Mouse (Mus musculus) lung, postnatal 4 days (tissue): Measurements from ENCODE around the gene Slc10a1.

ENCODE experiments used
- DNase-seq, 2 experiments: peaks; one replicate each; pipeline ENCODE4 v3.0.0; 2021

Slc10a1 gene

GRCm38 (mm10) chr12:80968605-80969004 is at the start of gene Slc10a1:
Gene Slc10a1 (minus strand): TSS chr12:80968705.
- no peak for DNase-seq

GRCm38 (mm10) chr12:81017624-81018023 is 49.1 kb upstream of the Slc10a1 start:
- DNase-seq: no peak

DNA sequence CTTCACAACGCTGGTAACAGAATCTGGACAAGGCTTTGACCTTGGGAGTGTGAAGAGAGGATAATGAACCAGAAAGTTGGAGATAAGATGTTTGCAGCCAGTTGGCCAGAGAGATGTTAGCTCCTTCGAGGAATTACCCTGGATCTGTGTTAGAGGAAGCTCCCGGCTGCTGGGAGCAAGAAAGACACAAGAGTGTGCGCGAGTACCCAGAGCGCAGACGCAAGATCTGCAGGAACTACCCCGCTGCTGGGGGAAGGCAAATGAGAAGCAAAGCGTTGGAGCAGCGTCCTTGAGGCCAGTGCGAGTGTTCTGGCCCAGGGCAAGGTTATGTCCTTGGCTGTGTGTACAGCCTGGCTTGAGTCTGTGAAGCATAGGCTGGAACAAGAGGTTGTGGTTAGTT is 45.0 kb upstream of the Slc10a1 start:
- no peak for DNase-seq

GRCm38 (mm10) chr12:81011994-81012393 is 43.5 kb upstream of the Slc10a1 start:
- no peak for DNase-seq

GRCm38 (mm10) chr12:81009813-81010212 is 41.3 kb upstream of the Slc10a1 start:
- DNase-seq: no peak

DNA sequence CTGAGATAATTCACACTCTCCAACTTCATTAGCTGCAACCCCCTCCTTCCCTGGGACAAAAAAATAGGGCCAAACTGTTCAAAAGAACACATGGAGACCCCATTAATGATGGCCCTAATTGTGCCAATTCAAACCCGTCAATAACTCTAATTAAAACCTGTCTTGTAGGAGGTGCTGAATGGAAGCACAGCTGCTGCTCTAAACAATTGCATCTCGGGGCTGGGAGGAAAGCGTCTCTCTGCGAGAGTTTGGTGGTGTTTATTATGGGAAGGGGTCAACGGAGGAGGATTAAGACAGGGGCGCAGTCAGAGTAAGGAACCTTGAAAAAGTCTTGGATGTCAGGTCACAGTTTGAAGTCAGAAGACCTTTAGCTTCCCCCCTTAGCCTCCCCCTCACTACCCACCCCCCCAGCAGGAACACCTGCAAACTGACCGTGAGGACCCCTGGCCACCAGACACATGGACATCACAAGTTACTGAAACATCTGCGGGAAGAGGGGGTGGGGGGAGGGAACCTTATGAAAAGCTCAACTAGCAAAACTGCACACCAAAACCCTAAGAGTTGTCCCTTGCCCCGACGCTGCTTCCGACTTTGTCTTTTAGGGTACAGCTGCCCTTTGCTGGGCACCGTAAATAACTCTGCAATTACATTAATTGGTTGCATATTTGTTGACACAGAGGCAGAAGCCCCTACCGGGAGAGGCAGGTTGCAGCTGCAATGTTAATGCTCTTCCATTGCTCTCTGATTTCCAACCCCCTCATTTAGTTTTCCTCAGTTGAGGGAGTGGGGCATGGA is 34.5 kb upstream of the Slc10a1 start:
- DNase-seq: no peak

- no peak for DNase-seq
Measured at GRCm38 (mm10) chr12:81000924-81001323, 32.4 kb upstream of the Slc10a1 start.

DNA sequence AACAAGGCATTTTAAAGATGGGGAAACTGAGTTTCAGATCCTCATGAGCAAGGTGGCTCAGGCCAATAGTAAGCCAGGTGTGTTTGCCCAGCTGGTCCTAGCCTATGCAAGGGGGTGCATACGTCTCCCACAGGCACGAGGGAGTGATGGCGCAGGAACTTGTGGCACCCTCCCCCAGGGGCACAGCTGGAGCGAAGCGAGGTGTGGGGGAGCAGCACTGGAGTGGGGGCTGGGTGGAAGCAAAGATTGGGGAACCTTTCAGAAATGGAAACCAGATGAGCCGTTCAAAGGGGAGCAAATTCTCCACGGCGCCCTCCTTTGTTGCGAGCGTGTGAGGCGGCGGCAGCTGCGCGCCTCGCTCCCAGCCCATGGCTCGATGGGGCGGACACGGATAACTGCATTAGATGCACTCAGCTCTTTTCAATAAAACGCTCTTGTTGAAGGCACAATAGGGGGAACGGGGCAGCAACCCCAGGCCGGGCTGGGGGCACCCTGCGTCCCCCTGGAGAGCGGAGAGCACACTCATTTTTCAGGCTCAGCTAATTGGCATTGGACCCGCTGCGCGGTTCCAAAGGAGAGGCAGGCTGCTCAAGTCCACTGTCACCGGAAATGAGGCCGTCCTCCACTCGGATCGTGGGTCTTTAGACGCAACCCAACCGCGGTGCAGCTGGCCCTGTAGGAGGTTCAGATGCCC is 30.2 kb upstream of the Slc10a1 start:
- no peak for DNase-seq

- no peak for DNase-seq
Measured at GRCm38 (mm10) chr12:80997652-80998051, 29.1 kb upstream of the Slc10a1 start.

GRCm38 (mm10) chr12:80995326-80995725 is 26.8 kb upstream of the Slc10a1 start:
- no peak for DNase-seq

GRCm38 (mm10) chr12:80993773-80994172 is 25.3 kb upstream of the Slc10a1 start:
- DNase-seq: no peak

GRCm38 (mm10) chr12:80992540-80993122 is 24.1 kb upstream of the Slc10a1 start:
- DNase-seq: no peak

GRCm38 (mm10) chr12:80991806-80992205 is 23.3 kb upstream of the Slc10a1 start:
- no peak for DNase-seq

GRCm38 (mm10) chr12:80990901-80991445 is 22.5 kb upstream of the Slc10a1 start:
- no peak for DNase-seq

DNA sequence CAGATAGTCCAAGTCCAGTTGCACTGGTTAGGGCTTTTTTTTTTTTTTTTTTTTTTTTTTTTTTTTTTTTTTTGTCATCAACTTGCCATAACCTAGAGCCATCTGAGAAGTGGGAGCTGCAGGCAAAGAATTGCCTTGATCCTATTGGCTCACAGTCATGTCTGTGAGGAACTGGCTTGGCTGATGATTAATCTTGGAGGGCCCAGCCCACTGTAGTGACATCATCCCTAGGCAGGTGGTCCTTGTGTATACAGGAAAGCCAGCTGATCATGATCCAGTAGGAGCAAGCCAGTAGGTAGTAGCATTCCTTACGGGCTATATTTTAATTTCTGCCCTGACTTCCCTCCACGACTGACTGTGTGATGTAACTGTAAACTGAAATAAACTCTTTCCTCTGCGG is 19.8 kb upstream of the Slc10a1 start:
- DNase-seq: no peak

- no peak for DNase-seq
Measured at GRCm38 (mm10) chr12:80986628-80987027, 18.1 kb upstream of the Slc10a1 start.

DNA sequence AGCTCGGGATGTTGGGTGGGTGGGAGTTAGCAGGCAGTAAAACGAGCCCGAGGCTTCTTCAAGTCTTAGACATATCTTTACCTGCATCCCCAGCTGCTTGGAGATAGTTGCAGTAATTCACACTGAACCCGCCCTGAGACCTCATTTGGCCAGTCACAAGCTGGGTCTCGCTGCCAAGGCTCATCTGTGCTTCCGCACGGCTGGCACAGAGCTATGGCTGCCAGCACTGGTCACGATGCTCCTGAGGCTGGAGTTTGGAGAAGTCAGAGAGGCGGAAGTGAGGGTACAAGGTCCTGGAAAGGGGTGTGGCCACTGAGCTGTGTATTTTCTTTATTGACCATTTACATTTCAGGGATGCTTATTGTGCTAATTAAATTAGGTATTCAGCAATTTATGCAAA is 15.2 kb upstream of the Slc10a1 start:
- no peak for DNase-seq

- DNase-seq: peak; percentile 28 to 70
Measured at GRCm38 (mm10) chr12:80982326-80982725, 13.8 kb upstream of the Slc10a1 start.

DNA sequence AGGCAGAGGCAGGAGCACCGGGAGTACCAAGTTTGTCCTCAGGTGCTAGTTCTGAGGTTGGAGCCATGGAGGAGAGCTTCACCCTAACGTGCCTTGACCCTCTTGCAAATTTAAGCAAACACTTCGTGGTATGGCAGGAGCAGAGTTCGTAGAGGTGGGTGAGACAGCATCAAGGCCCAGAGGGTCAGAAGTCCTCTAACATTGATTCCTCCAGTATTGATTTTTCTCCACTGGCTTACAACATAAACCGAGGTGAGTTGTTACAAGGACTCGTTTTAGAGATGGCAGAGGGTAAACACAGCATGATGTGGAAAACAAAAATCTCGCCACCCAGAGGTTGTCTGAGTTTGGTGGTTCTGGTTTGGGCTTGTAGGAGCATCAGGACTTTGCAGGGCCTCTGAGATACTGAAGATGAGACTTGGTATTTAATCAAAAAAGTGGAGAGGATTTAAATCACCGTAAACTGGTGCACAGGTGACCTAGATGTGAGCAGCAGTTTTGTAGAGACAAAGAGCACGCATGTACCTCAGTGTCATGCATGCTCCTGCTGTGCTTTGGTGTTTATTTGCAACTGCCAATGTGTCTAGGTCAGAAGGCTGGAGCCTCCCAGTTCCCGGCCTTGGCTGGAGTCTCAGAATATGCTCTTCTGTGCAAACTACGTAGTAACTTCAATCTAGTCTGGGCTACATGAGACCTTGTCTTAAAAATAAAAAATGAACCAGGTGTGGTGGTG is 7.6 kb upstream of the Slc10a1 start:
- DNase-seq: no peak

DNA sequence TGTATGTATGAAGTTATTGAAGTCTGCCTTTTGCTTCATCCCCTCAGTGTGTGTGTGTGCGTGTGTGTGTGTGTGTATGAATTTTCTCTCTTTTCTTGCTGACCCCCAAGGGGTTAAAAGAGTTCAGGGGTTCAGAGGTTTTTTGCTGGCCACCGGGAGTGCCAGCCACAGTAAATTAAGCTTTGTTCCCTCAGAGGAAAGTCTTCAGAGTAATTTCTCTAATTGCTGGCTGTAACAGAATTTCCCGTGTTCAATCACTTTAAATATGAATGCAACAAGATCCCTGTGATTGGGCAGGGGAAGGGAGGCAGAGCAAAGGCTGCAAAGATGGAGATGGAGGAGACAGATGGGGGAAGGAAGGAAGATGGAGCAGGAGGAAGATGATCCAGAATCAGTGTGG is 3.3 kb upstream of the Slc10a1 start:
- no peak for DNase-seq

DNA sequence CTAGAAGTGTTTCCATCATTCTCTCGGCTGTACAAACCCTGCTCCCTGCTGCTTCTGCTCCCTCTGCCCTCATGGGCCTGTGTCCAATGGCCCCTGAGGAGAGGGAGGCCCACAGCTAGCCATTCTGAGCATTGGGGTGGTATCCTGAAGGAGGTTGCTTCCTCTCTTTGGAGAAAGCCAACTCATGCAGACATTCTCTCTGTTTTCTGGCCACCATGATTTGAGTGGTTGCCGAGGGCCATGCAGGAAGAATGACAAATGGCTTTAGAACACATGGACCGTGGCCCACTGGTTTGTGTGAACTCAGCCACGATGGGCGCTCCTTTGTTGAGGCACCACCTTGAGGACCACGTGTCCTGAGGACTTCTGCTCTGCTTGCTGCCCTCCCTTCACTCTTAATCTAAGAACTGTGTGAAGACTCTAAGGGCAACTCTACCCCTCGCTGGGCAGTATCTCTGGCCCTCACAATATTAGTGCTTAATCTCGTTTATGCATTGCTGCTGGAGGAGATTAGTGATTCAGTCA is 1.7 kb upstream of the Slc10a1 start:
- DNase-seq: no peak

DNA sequence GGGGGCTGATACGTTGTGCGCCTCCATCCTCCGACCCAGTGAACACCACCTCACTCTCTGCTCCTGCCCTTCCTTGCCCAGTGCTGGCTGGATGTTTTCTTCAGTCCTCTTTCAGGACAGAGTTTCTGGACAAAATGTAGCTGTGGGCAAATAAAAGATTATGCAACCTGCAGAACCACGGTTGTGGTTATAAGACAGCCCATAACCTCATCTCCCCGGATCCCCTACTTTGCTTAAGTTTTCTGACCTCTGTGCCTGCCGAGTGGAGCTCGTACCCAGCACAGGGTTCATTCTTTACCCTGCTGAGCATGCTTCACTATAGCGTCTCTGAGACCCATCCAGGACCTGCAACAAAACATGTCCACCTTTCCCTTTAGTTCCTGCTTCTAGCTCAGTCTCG is 587 bp downstream of the Slc10a1 start:
- no peak for DNase-seq
